Mouse (Mus musculus) bone marrow macrophage, adult 2 months (primary cell): ENCODE measurements around the gene Gm5136.

Source experiments
- CTCF ChIP-seq: IDR thresholded peaks from 2 replicates; pipeline ENCODE4 v1.5.1; 2012; ENCODE audit warnings: low read depth, mild to moderate bottlenecking, low read length, moderate library complexity
- POLR2A ChIP-seq: IDR thresholded peaks from 2 replicates; pipeline ENCODE4 v1.6.1; 2012; ENCODE audit warnings: mild to moderate bottlenecking, low read depth, low read length, borderline replicate concordance

- TF ChIP-seq CTCF = no peak
- no peak for TF ChIP-seq POLR2A
These were observed 9.0 kb downstream of the Gm5136 start for GRCm38 (mm10) chr10:108690954-108691353.
